Mouse (Mus musculus) cortical plate, adult 2 months (tissue): ENCODE results near the gene Dnajc4.

Source experiments
- CTCF ChIP-seq: fragments of 200-500 bp; IDR thresholded peaks from 2 replicates; pipeline ENCODE4 v1.5.1; 2011; ENCODE audit warnings: mild to moderate bottlenecking, control low read depth, low read length; ENCODE audit not compliant: insufficient read depth; ENCODE audit errors: extremely low read depth
- POLR2A ChIP-seq: fragments of 200-500 bp; IDR thresholded peaks from 2 replicates; pipeline ENCODE4 v1.6.1; 2011; ENCODE audit warnings: mild to moderate bottlenecking, low read length, control low read depth; ENCODE audit not compliant: insufficient read depth; ENCODE audit errors: extremely low read depth

DNA sequence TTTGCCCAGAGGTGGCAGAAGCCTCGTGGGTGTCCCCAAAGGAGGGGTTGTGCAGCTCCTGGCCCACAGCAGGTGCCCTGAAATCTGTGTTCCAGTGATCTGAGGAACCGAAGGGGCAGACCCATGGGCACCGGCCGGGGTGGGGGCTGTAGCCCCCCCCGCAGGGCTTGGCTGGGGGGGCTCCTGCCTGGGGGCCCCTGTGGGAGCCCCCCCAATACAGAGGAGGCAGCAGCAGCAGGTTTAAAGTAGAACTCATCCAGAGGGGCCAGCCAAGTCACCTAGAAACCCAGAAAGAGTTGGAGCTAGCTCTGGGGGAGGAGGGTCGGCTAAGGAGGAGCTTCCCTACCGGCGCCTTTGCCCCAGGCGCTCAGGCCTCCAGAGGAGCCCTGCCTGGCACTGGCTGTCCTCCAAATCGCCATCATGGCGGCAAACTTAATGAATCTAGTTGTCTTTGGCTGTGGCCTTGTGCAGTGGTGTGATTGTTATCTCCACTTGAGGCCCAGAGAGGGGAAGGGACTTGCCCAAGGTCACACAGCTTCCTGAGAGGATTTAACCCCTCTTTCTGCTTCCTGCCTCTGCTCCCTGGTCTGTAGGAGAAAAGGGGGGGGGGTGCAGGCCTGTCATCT, 21.8 kb downstream of the Dnajc4 start:
- no peak for TF ChIP-seq POLR2A
- no peak for TF ChIP-seq CTCF
